Mouse (Mus musculus): ENCODE measurements at regions not wholly inside any gene's neighbourhood (a gene's known extent, or its start where the extent isn't known, plus 50 kb on each side); places are given as distances from the start of the nearest gene placed in this dataset.

- no peak for TF ChIP-seq REST (IDR thresholded peaks at IDR 0.05; ENCODE audit: insufficient read depth, insufficient read length)
- TF ChIP-seq POLR2A (IDR thresholded peaks at IDR 0.05; ENCODE audit: insufficient read length, low read depth): no peak
These were observed 113.9 kb upstream of the Tenm3 start for GRCm38 (mm10) chr8:48957614-48958013.

Data from myocyte (in vitro differentiated cells).